Comparison of ENCODE assay signal across 19 mouse cellular contexts in the genomic region with DNA sequence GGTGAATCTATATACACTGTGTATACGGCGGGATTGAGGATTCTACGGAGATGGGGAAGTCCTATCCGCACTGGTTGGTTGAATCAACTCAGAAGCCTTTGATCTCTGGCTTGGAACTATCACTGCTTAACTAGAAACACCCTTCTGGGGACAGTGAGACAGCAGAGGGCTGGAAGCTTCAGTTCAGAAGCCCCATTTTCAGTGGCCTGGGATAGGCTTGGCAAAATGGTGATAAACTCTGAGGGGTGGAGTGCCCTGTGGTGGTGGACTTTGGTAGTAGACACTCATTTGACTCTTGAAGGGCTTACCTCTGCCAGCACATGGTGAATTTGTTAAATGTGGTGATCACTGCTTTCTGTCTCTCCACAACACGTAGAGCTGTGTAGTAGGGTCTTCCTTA. TPM values are rescaled to one million over a fixed set of nuclear protein-coding genes. Genes with fewer than 3 reads are reported as not detected.
DNase-seq lines count a peak whose midpoint lies in the region; ATAC-seq lines count a peak whose summit lies in the region.
"Had no signal": no experiment of that assay in that cellular context is flagged by ENCODE, and none has a peak within 500 bp of the region (broad histone marks: within the 10 kb centered on the region; RNA-seq: fewer than 3 reads in every experiment).

No protein-coding gene starts in this region.

- no peak overlapping the region for H3K9ac ChIP-seq in liver, embryonic 11.5 days (ENCODE audit: low read depth, low read length)
- H3K9ac ChIP-seq in liver, embryonic 15.5 days: 0 out of 2 replicates have a peak overlapping the region, but pooled peaks have one; percentile 26
- H3K9ac ChIP-seq in hindbrain, embryonic 13.5 days: no peak overlapping the region
- H3K9ac ChIP-seq in forebrain, embryonic 12.5 days: no peak overlapping the region
- H3K9ac ChIP-seq: embryonic facial prominence, embryonic 13.5 days; heart, embryonic 13.5 days had no signal

- no peak overlapping the region for H3K4me3 ChIP-seq in liver, embryonic 11.5 days (ENCODE audit: low read depth, low read length)
- H3K4me3 ChIP-seq in liver, embryonic 15.5 days (replicated peaks): no peak overlapping the region
- no peak overlapping the region for H3K4me3 ChIP-seq in hindbrain, embryonic 13.5 days
- no peak overlapping the region for H3K4me3 ChIP-seq in forebrain, embryonic 12.5 days (replicated peaks)
- H3K4me3 ChIP-seq: embryonic facial prominence, embryonic 13.5 days; gastrocnemius, adult 2 months; heart, embryonic 13.5 days had no signal

- H3K9me3 ChIP-seq in liver, embryonic 11.5 days (ENCODE audit: control insufficient read depth, low read length): no peaks in the 10 kb centered on the region
- no peaks in the 10 kb centered on the region for H3K9me3 ChIP-seq in liver, embryonic 15.5 days (replicated peaks)
- no peaks in the 10 kb centered on the region for H3K9me3 ChIP-seq in hindbrain, embryonic 13.5 days
- no peaks in the 10 kb centered on the region for H3K9me3 ChIP-seq in forebrain, embryonic 12.5 days
- H3K9me3 ChIP-seq: embryonic facial prominence, embryonic 13.5 days; G1E; heart, embryonic 13.5 days had no signal

- no peak overlapping the region for H3K4me2 ChIP-seq in liver, embryonic 11.5 days
- peak overlapping the region; percentile 4 for H3K4me2 ChIP-seq in liver, embryonic 15.5 days
- no peak overlapping the region for H3K4me2 ChIP-seq in hindbrain, embryonic 13.5 days
- no peak overlapping the region for H3K4me2 ChIP-seq in forebrain, embryonic 12.5 days
- H3K4me2 ChIP-seq: embryonic facial prominence, embryonic 13.5 days; heart, embryonic 13.5 days had no signal

- no peaks in the 10 kb centered on the region for H3K36me3 ChIP-seq in liver, embryonic 11.5 days (ENCODE audit: control insufficient read depth, insufficient read depth, low read length)
- no peaks in the 10 kb centered on the region for H3K36me3 ChIP-seq in liver, embryonic 15.5 days (replicated peaks)
- no peaks in the 10 kb centered on the region for H3K36me3 ChIP-seq in hindbrain, embryonic 13.5 days
- H3K36me3 ChIP-seq in forebrain, embryonic 12.5 days (replicated peaks): no peaks in the 10 kb centered on the region
- H3K36me3 ChIP-seq: embryonic facial prominence, embryonic 13.5 days; G1E; heart, embryonic 13.5 days had no signal

- 86% methylated on average over 5 of the region's 5 CpGs for WGBS in liver, embryonic 11.5 days
- 92% methylated on average over 5 of the region's 5 CpGs for WGBS in liver, embryonic 15.5 days (ENCODE audit: insufficient replicate concordance)
- WGBS in hindbrain, embryonic 13.5 days: 92% methylated on average over 5 of the region's 5 CpGs
- WGBS in forebrain, embryonic 12.5 days: 85% methylated on average over 5 of the region's 5 CpGs

- no peaks in the 10 kb centered on the region for H3K27me3 ChIP-seq in liver, embryonic 11.5 days (replicated peaks; ENCODE audit: control insufficient read depth, insufficient read depth, low read length)
- H3K27me3 ChIP-seq in liver, embryonic 15.5 days: no peaks in the 10 kb centered on the region
- no peaks in the 10 kb centered on the region for H3K27me3 ChIP-seq in hindbrain, embryonic 13.5 days
- H3K27me3 ChIP-seq in forebrain, embryonic 12.5 days: no peaks in the 10 kb centered on the region
- H3K27me3 ChIP-seq: embryonic facial prominence, embryonic 13.5 days; heart, embryonic 13.5 days had no signal

- 0 out of 2 replicates have a peak, but pooled peaks have one; percentile 29 for ATAC-seq in liver, embryonic 11.5 days (replicated peaks; ENCODE audit: low FRiP score)
- peak; percentile 20; the same call in 1 of the 2 replicates for ATAC-seq in liver, embryonic 15.5 days (ENCODE audit: insufficient read depth)
- no peak for ATAC-seq in hindbrain, embryonic 13.5 days (ENCODE audit: low FRiP score)
- ATAC-seq in forebrain, embryonic 12.5 days (ENCODE audit: low FRiP score): no peak
- ATAC-seq: forebrain, embryonic 14.5 days; hindbrain, embryonic 16.5 days had no signal

- peaks cover 23% of the 10 kb centered on the region for H3K4me1 ChIP-seq in liver, embryonic 11.5 days (replicated peaks; ENCODE audit: control insufficient read depth, insufficient read depth, low read length)
- H3K4me1 ChIP-seq in liver, embryonic 15.5 days (replicated peaks): peaks cover 99% of the 10 kb centered on the region
- no peaks in the 10 kb centered on the region for H3K4me1 ChIP-seq in hindbrain, embryonic 13.5 days (replicated peaks)
- no peaks in the 10 kb centered on the region for H3K4me1 ChIP-seq in forebrain, embryonic 12.5 days
- H3K4me1 ChIP-seq: embryonic facial prominence, embryonic 13.5 days had no signal

- DNase-seq in liver: peak; percentile 71
- no peak for DNase-seq in liver, embryonic 11.5 days (ENCODE audit: low spot score)
- no peak for DNase-seq in gastrocnemius, postnatal 10 days
- DNase-seq: adrenal gland, adult 8-10 months; cerebellum, adult 11 months; cerebellum, adult 9-10 months; cerebellum, postnatal 25 days; gastrocnemius, adult 2 months; gastrocnemius, postnatal 36 days; heart, adult 11 months; heart, postnatal 36 days had no signal

- H3K27ac ChIP-seq in liver, embryonic 11.5 days (ENCODE audit: low read depth, low read length): no peak overlapping the region
- H3K27ac ChIP-seq in liver, embryonic 15.5 days (replicated peaks): peak overlapping the region; percentile 97
- H3K27ac ChIP-seq in hindbrain, embryonic 13.5 days: no peak overlapping the region
- no peak overlapping the region for H3K27ac ChIP-seq in forebrain, embryonic 12.5 days
- H3K27ac ChIP-seq: embryonic facial prominence, embryonic 13.5 days; gastrocnemius, adult 2 months; heart, embryonic 13.5 days had no signal

RNA-seq across cellular contexts. Expression of gene Lrfn4, which starts 49.8 kb away (rescaled TPM):
- polyA plus RNA-seq in liver, embryonic 11.5 days (2014; fragmentation: Nextera tagmentation; extraction: Ambion mirVana): 2.2 and 3.3 TPM in 2 replicates
- 0.43 and 0.46 TPM in 2 replicates for polyA plus RNA-seq in liver, embryonic 15.5 days (2015; fragmentation: Nextera tagmentation; extraction: Ambion mirVana)
- 9.0 and 10.4 TPM in 2 replicates for polyA plus RNA-seq in hindbrain, embryonic 13.5 days (2015; fragmentation: Nextera tagmentation; extraction: Ambion mirVana)
- polyA plus RNA-seq in forebrain, embryonic 12.5 days (2016; fragmentation: Nextera tagmentation; extraction: Ambion mirVana): 11.4 and 13.3 TPM in 2 replicates
- 1 to 10 TPM; 5.1 to 7.1 TPM for total RNA-seq in gastrocnemius, postnatal 10 days (2021)

RNA-seq across cellular contexts. Expression of gene Pcx, which starts 55.4 kb away (rescaled TPM):
- polyA plus RNA-seq in liver, embryonic 11.5 days (2014; fragmentation: Nextera tagmentation; extraction: Ambion mirVana): 18.6 and 21.0 TPM in 2 replicates
- 56.3 and 79.3 TPM in 2 replicates for polyA plus RNA-seq in liver, embryonic 15.5 days (2015; fragmentation: Nextera tagmentation; extraction: Ambion mirVana)
- polyA plus RNA-seq in hindbrain, embryonic 13.5 days (2015; fragmentation: Nextera tagmentation; extraction: Ambion mirVana): 22.5 and 24.3 TPM in 2 replicates
- 19.2 and 20.0 TPM in 2 replicates for polyA plus RNA-seq in forebrain, embryonic 12.5 days (2016; fragmentation: Nextera tagmentation; extraction: Ambion mirVana)
- total RNA-seq in gastrocnemius, postnatal 10 days (2021): 10 to 100 TPM; 12.7 to 18.1 TPM

RNA-seq across cellular contexts. Expression of gene Rce1, which starts 59.8 kb away (rescaled TPM):
- 52.5 and 52.9 TPM in 2 replicates for polyA plus RNA-seq in liver, embryonic 11.5 days (2014; fragmentation: Nextera tagmentation; extraction: Ambion mirVana)
- 24.1 and 25.3 TPM in 2 replicates for polyA plus RNA-seq in liver, embryonic 15.5 days (2015; fragmentation: Nextera tagmentation; extraction: Ambion mirVana)
- 52.0 and 54.2 TPM in 2 replicates for polyA plus RNA-seq in hindbrain, embryonic 13.5 days (2015; fragmentation: Nextera tagmentation; extraction: Ambion mirVana)
- polyA plus RNA-seq in forebrain, embryonic 12.5 days (2016; fragmentation: Nextera tagmentation; extraction: Ambion mirVana): 57.8 and 63.0 TPM in 2 replicates
- total RNA-seq in gastrocnemius, postnatal 10 days (2021): 10 to 100 TPM in 1 of 2 experiments, 1 to 10 TPM in 1; 8.8 to 10.1 TPM

Comparison
In these comparisons a context has a peak if more than half of its experiments do, and no peak if none do; other contexts are left out.
1. ATAC-seq: peak in liver, embryonic 11.5 days (single experiment) and liver, embryonic 15.5 days (single experiment); none in hindbrain, embryonic 13.5 days (single experiment) and forebrain, embryonic 12.5 days (single experiment).